Mouse (Mus musculus): ENCODE measurements around the gene Tmem37. TPM values are rescaled to one million over a fixed set of nuclear protein-coding genes. Genes with fewer than 3 reads are reported as not detected.

Tmem37 gene
- polyA plus RNA-seq, 1 experiment from 2014 or later = 8.9 TPM

DNA sequence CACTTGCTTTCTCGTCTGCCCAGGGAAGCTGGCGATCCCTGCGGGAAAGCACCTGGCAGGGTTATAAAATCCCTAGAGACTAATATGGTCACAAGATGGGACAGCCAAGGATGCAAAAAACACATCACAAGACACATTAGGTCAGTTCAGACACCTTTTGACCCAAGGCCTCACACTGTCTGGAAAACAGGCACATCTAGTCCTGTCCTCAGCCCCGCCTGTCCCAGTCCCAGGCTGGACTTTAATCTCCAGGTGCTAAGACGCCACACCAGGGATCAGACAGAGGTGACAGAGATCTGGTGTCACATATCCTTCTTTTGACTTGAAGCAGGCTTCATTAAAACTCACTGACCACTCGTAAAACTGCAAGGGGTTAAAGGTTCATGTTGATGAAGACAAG is 3.7 kb downstream of the Tmem37 start:
- H3K9ac ChIP-seq (replicated peaks) = no peak overlapping the region
- H3K4me1 ChIP-seq = peaks cover 16% of the 10 kb centered on the region
- no peak for ATAC-seq (ENCODE audit: low FRiP score, low read depth)

GRCm38 (mm10) chr1:120069120-120069519 is 4.8 kb downstream of the Tmem37 start:
- H3K9ac ChIP-seq (replicated peaks) = no peak overlapping the region
- H3K27me3 ChIP-seq = peaks cover 31% of the 10 kb centered on the region
- H3K36me3 ChIP-seq = no peaks in the 10 kb centered on the region
- no peak overlapping the region for H3K4me2 ChIP-seq (replicated peaks)
- 85% methylated on average over 5 of the region's 5 CpGs for WGBS
- ATAC-seq (ENCODE audit: low FRiP score, low read depth) = no peak
- no peak overlapping the region for H3K4me3 ChIP-seq
- no peaks in the 10 kb centered on the region for H3K9me3 ChIP-seq
- H3K4me1 ChIP-seq = peaks cover 14% of the 10 kb centered on the region
- no peak overlapping the region for H3K27ac ChIP-seq (replicated peaks)

More for the DNA sequence above, 3.7 kb downstream of the Tmem37 start:
- WGBS = 64% methylated on average over 6 of the region's 6 CpGs
- no peaks in the 10 kb centered on the region for H3K9me3 ChIP-seq
- no peaks in the 10 kb centered on the region for H3K36me3 ChIP-seq
- H3K27ac ChIP-seq (replicated peaks) = no peak overlapping the region
- H3K27me3 ChIP-seq = peaks cover 41% of the 10 kb centered on the region
- H3K4me2 ChIP-seq (replicated peaks) = no peak overlapping the region
- H3K4me3 ChIP-seq = no peak overlapping the region

DNA sequence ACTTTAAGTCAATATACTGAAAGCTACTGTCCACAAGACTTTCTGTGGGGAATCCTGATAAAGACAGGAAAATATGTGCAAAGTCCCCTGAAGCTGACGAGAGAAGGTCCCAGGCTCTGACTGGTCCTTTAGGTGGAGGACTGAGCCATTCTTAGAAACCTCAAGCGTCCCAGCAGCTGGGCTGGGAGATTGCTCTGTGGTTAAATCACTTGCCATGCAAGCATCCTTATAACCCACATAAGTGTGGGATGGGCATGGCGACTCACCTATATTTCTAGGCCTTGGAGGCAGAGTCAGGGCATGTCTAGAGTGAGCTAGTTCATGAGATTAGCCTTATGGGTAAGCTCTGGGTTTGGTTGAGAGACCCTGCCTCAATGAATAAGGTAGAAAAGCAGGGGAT is 7.2 kb downstream of the Tmem37 start:
- no peak overlapping the region for H3K9ac ChIP-seq (replicated peaks)
- H3K36me3 ChIP-seq = no peaks in the 10 kb centered on the region
- ATAC-seq (ENCODE audit: low FRiP score, low read depth) = no peak
- H3K9me3 ChIP-seq = no peaks in the 10 kb centered on the region
- no peak overlapping the region for H3K27ac ChIP-seq (replicated peaks)
- H3K4me1 ChIP-seq = no peaks in the 10 kb centered on the region
- WGBS = 83% methylated on average over 3 of the region's 3 CpGs
- H3K27me3 ChIP-seq = peaks cover 6% of the 10 kb centered on the region
- no peak overlapping the region for H3K4me2 ChIP-seq (replicated peaks)
- no peak overlapping the region for H3K4me3 ChIP-seq

DNA sequence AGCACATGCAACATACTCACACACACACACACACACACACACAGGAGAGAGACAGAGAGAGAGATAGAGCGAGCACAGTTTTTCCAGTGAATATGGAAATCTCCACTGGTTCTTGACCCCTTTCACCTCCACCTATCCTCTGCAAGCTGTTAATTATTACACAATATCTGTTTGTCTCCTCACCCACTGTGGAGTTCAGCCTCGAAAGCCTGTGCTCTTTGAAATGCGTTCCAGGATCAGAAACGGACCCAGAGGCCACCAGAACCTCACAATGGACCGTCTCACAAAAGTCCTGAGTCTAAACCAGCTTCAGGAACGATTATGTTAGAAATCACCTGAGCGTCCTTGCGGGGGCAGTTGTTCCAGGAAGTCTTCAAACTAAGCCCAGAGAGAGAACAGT is 7.7 kb downstream of the Tmem37 start:
- 88% methylated on average over 8 of the region's 8 CpGs for WGBS
- Histone ChIP-seq H3K9me3 (no peaks in the 10 kb centered on the region), H3K4me1 (no peaks in the 10 kb centered on the region), H3K27ac (replicated peaks) (no peak overlapping the region), H3K36me3 (no peaks in the 10 kb centered on the region), H3K4me2 (replicated peaks) (no peak overlapping the region), H3K9ac (replicated peaks) (no peak overlapping the region), H3K4me3 (no peak overlapping the region), H3K27me3 (peaks cover 1% of the 10 kb centered on the region; the same call in 1 of the 2 replicates)
- no peak for ATAC-seq (ENCODE audit: low FRiP score, low read depth)

GRCm38 (mm10) chr1:120064036-120064682 is 9.7 kb downstream of the Tmem37 start:
- H3K9ac ChIP-seq (replicated peaks) = no peak overlapping the region
- 92% methylated on average over 11 of the region's 11 CpGs for WGBS
- H3K4me3 ChIP-seq = no peak overlapping the region
- H3K4me1 ChIP-seq = no peaks in the 10 kb centered on the region
- no peaks in the 10 kb centered on the region for H3K27me3 ChIP-seq
- H3K9me3 ChIP-seq = no peaks in the 10 kb centered on the region
- no peak for ATAC-seq (ENCODE audit: low FRiP score, low read depth)
- H3K27ac ChIP-seq (replicated peaks) = no peak overlapping the region
- H3K4me2 ChIP-seq (replicated peaks) = no peak overlapping the region
- no peaks in the 10 kb centered on the region for H3K36me3 ChIP-seq

DNA sequence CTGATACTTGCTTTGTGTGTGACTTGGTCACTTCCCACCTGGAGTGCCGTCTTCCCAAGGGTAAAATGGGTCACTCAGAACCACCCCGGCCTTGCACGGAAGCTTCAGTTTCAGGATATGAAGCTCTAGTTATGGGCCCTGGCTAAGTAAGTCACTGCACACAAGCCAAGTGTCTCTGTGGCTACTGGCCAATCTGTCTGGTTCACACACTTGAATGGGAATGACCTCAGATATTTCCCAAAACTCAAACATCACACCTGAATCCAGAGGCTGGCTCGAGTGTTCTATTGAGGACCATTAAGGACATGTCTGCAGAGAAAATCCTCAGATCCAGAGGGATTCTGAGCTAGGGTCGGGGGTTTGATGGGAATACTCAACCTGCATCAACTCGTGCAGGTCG is 11.6 kb downstream of the Tmem37 start:
- ATAC-seq (ENCODE audit: low FRiP score, low read depth) = no peak
- whole genome bisulfite sequencing = 93% methylated on average over 7 of the region's 7 CpGs
- no peak overlapping the region for H3K27ac ChIP-seq (replicated peaks)

DNA sequence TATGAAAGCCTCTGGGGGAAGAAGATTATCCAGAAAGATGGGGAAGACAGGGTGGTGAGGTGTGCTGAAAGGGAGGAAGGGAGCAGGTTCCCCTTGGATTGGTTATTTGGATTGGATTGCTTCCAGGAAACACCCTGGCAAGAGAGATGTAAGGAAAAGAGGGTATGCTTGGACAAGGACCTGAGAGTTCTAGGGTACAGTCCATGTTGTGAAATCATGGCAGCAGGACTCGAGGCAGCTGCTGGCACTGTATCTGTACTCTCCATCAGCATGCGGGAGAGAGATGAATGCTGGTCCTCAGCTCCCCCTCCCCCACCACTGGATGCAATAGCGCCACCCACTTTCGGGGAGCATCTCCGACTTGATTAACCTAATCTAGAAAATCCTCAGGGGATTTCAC is 13.2 kb downstream of the Tmem37 start:
- no peaks in the 10 kb centered on the region for H3K4me1 ChIP-seq
- no peaks in the 10 kb centered on the region for H3K36me3 ChIP-seq
- H3K9me3 ChIP-seq = no peaks in the 10 kb centered on the region
- no peak for ATAC-seq (ENCODE audit: low FRiP score, low read depth)
- H3K27ac ChIP-seq (replicated peaks) = no peak overlapping the region
- H3K9ac ChIP-seq (replicated peaks) = no peak overlapping the region
- H3K27me3 ChIP-seq = no peaks in the 10 kb centered on the region
- WGBS = 73% methylated on average over 5 of the region's 5 CpGs
- no peak overlapping the region for H3K4me3 ChIP-seq
- no peak overlapping the region for H3K4me2 ChIP-seq (replicated peaks)

More for the DNA sequence above, 11.6 kb downstream of the Tmem37 start:
- no peak overlapping the region for H3K4me2 ChIP-seq (replicated peaks)
- H3K4me3 ChIP-seq = no peak overlapping the region
- H3K27me3 ChIP-seq = no peaks in the 10 kb centered on the region
- no peaks in the 10 kb centered on the region for H3K9me3 ChIP-seq
- H3K36me3 ChIP-seq = no peaks in the 10 kb centered on the region
- H3K9ac ChIP-seq (replicated peaks) = no peak overlapping the region
- H3K4me1 ChIP-seq = no peaks in the 10 kb centered on the region

- Histone ChIP-seq H3K27me3 (no peaks in the 10 kb centered on the region), H3K27ac (replicated peaks) (no peak overlapping the region), H3K4me1 (no peaks in the 10 kb centered on the region; the same call in 1 of the 2 replicates), H3K4me3 (no peak overlapping the region), H3K36me3 (no peaks in the 10 kb centered on the region), H3K9ac (replicated peaks) (no peak overlapping the region), H3K9me3 (no peaks in the 10 kb centered on the region), H3K4me2 (replicated peaks) (no peak overlapping the region)
- WGBS = 82% methylated on average over 8 of the region's 8 CpGs
- no peak for ATAC-seq (ENCODE audit: low FRiP score, low read depth)
Measured at GRCm38 (mm10) chr1:120057674-120058430, 16.0 kb downstream of the Tmem37 start.

DNA sequence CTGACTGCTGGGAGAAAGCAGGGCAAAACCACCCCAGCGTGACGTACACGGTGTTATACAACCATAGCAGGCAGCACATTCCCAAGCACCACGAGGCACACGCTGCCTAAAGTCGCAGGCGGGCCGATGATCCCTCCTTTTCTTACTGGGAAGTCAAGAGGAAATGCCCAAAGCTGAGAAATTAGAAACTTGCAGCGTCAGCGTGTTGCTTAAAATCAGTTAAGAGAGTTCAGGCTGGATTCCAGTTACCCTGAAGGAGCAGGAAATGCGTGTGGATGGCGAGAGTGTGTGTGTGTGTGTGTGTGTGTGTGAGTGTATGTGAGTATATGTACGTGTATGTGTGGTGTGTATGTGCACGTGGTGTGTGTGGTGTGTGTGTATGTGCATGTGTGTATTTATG is 16.8 kb downstream of the Tmem37 start:
- Histone ChIP-seq H3K4me2 (replicated peaks) (no peak overlapping the region), H3K4me1 (no peaks in the 10 kb centered on the region; the same call in 1 of the 2 replicates), H3K9ac (replicated peaks) (no peak overlapping the region), H3K27ac (replicated peaks) (no peak overlapping the region), H3K27me3 (no peaks in the 10 kb centered on the region), H3K4me3 (no peak overlapping the region), H3K36me3 (no peaks in the 10 kb centered on the region), H3K9me3 (no peaks in the 10 kb centered on the region)
- 78% methylated on average over 14 of the region's 14 CpGs for WGBS
- ATAC-seq (ENCODE audit: low FRiP score, low read depth) = no peak

DNA sequence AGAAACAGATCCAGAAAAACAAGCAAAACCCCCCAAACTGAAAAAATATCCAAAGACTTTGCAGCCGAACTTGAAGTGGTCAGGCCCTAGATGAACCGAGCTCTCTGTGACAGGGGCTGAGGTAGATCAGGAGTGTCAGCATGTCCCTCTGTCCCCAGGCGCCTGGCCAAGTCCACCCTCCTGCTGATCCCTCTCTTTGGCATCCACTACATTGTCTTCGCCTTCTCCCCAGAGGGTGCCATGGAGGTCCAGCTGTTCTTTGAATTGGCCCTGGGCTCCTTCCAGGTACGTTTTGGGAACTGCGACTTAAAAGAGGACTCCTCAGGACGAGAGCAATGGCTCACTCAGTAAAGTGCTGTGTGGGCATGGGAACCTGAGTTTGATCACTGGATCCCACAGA is 17.6 kb downstream of the Tmem37 start:
- 62% methylated on average over 7 of the region's 7 CpGs for WGBS
- Histone ChIP-seq H3K9ac (replicated peaks) (no peak overlapping the region), H3K4me3 (no peak overlapping the region)

DNA sequence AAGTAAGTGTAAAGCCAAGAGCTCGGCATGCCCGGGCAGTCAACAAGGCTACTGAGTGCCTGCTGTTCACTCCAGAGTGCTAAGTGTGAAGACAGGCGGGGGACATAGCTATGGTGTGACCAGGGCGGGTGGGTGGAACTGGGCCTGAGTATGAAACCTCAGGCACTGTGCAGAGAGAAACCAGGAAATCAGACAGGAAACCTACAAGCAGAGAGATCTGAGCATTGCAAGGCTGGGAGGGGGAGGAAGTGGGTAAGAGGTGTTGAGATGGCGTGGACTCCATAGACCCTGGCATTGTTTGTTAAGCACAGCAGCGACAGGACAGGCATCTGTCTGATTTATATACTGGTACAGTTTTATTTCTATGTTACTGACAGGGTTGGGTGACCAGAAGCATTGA is 18.4 kb downstream of the Tmem37 start:
- Histone ChIP-seq H3K4me2 (replicated peaks) (no peak overlapping the region), H3K27ac (replicated peaks) (no peak overlapping the region), H3K4me1 (no peaks in the 10 kb centered on the region; the same call in 1 of the 2 replicates), H3K4me3 (no peak overlapping the region), H3K9me3 (no peaks in the 10 kb centered on the region), H3K9ac (replicated peaks) (no peak overlapping the region), H3K36me3 (no peaks in the 10 kb centered on the region), H3K27me3 (no peaks in the 10 kb centered on the region)
- ATAC-seq (ENCODE audit: low FRiP score, low read depth) = no peak
- 82% methylated on average over 6 of the region's 6 CpGs for WGBS

More for the DNA sequence above, 17.6 kb downstream of the Tmem37 start:
- no peak for ATAC-seq (ENCODE audit: low FRiP score, low read depth)
- Histone ChIP-seq H3K36me3 (no peaks in the 10 kb centered on the region), H3K27ac (replicated peaks) (no peak overlapping the region), H3K9me3 (no peaks in the 10 kb centered on the region), H3K27me3 (no peaks in the 10 kb centered on the region), H3K4me1 (no peaks in the 10 kb centered on the region; the same call in 1 of the 2 replicates), H3K4me2 (replicated peaks) (no peak overlapping the region)

DNA sequence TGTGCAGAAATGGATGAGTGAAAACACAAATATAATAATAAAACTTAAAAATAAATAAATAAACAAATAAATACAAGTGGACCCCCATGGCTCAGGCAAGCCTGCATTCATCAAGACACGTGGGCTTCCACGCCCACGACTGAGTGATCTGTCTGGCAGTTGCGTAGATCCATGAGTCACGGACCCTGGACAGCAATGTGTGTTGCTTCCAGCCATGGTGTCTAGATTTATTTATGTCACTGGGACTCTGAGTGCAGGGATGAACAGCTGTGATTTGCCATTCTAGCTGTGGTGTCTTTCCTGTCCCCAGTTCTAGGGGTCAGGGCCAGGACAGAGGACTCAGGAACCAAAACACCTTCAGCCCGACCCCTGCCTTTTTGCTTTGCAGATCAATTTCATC is 18.9 kb downstream of the Tmem37 start:
- WGBS = 90% methylated on average over 6 of the region's 6 CpGs

More for the DNA sequence above, 18.9 kb downstream of the Tmem37 start:
- Histone ChIP-seq H3K4me3 (no peak overlapping the region), H3K9me3 (no peaks in the 10 kb centered on the region), H3K27me3 (no peaks in the 10 kb centered on the region), H3K4me2 (replicated peaks) (no peak overlapping the region), H3K9ac (replicated peaks) (no peak overlapping the region), H3K4me1 (no peaks in the 10 kb centered on the region; the same call in 1 of the 2 replicates), H3K36me3 (no peaks in the 10 kb centered on the region), H3K27ac (replicated peaks) (no peak overlapping the region)
- ATAC-seq (ENCODE audit: low FRiP score, low read depth) = no peak
